Mouse (Mus musculus) midbrain, embryonic 14.5 days (tissue): ENCODE data around the gene Mysm1. TPM values are rescaled to one million over a fixed set of nuclear protein-coding genes. Genes with fewer than 3 reads are reported as not detected.

Source experiments
- polyA plus RNA-seq: library from polyadenylated mRNA; unstranded; fragments of >200 nt; fragmentation: Nextera tagmentation; extraction: Ambion mirVana; gene quantifications from 2 replicates; pipeline ENCODE4 v1.2.1, GENCODE M21; 2014

The Mysm1 gene
- polyA plus RNA-seq, 1 experiment from 2014 or later = 33.4 TPM

Other genes starting within 250 kb of the Mysm1 start
- 4.2 and 9.3 TPM in 2 replicates for gene Tek, start 239.8 kb downstream of the Mysm1 start, polyA plus RNA-seq
- 0.19 and 0.20 TPM in 2 replicates for gene Eqtn, start 50.3 kb downstream of the Mysm1 start, polyA plus RNA-seq
- 23.5 and 29.8 TPM in 2 replicates for gene Jun, start 73.1 kb upstream of the Mysm1 start, polyA plus RNA-seq